Mouse (Mus musculus) C2C12 (cell line): ENCODE data around the gene Casp1.

Source experiments
- CEBPB ChIP-seq: IDR thresholded peaks from one replicate; pipeline ENCODE4 v1.6.1; 2011; ENCODE audit warnings: low read depth, mild to moderate bottlenecking, control low read depth, moderate library complexity
- CTCF ChIP-seq: IDR thresholded peaks from one replicate; pipeline ENCODE4 v1.5.1; 2011; ENCODE audit not compliant: control insufficient read depth, insufficient read depth, insufficient read length
- FOSL1 ChIP-seq: IDR thresholded peaks from one replicate; pipeline ENCODE4 v1.8.0; 2011; ENCODE audit warnings: mild to moderate bottlenecking, low read length; ENCODE audit not compliant: poor library complexity, insufficient read depth, severe bottlenecking
- MAX ChIP-seq: IDR thresholded peaks from one replicate; pipeline ENCODE4 v1.6.1; 2011; ENCODE audit warnings: mild to moderate bottlenecking, control low read depth
- MYOD1 ChIP-seq: IDR thresholded peaks from one replicate; pipeline ENCODE4 v1.6.1; 2011; ENCODE audit warnings: low read depth; ENCODE audit not compliant: control insufficient read depth, insufficient read length
- USF1 ChIP-seq: IDR thresholded peaks from one replicate; pipeline ENCODE4 v1.6.1; 2011; ENCODE audit warnings: low read depth, mild to moderate bottlenecking, control low read depth, moderate library complexity

DNA sequence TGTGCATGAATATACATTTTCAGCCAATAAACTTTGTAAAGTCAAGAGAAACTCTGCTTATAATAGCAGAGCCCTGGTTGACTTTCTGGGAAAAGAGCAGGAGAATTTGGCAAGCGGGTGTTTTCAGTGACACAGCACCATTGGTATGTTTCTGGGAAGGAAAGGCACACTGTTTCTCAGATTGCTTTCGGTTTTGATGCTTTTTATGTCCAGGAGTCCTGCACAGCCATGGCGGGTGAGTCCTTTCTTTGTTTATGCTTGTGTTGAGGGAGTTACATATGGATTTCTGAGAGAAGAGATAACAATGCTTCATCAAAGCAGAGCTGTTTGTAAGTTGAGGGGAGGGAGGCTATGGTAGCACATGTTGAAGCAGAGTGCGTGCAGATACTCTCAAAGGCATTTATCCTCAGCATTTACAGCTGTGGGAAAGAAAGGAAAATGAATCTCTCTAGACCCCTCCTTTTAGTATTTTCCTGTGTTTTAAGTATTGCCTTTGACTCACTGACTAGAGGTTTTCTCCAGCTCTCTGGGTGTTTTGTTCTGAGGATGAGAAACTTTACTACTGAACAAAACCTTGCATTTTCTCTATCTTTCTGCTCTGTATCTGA, 47.1 kb downstream of the Casp1 start, which contains the start of gene Casp12:
- TF ChIP-seq CTCF: no peak
- TF ChIP-seq MAX: no peak
- TF ChIP-seq USF1: no peak
- no peak for TF ChIP-seq MYOD1
- TF ChIP-seq CEBPB: no peak
- no peak for TF ChIP-seq FOSL1
